Mouse (Mus musculus) cerebellum, adult 2 months (tissue): ENCODE data around the gene Hspbap1.

Experiments used
- CTCF ChIP-seq: fragments of 200-500 bp; IDR thresholded peaks from 2 replicates; pipeline ENCODE4 v1.5.1; 2011; ENCODE audit warnings: low read depth, mild to moderate bottlenecking, control low read depth, low read length, moderate library complexity, borderline replicate concordance; ENCODE audit not compliant: insufficient read depth
- POLR2A ChIP-seq: fragments of 200-500 bp; IDR thresholded peaks from 2 replicates; pipeline ENCODE4 v1.6.1; 2011; ENCODE audit warnings: low read length, control low read depth, borderline replicate concordance; ENCODE audit not compliant: insufficient read depth

GRCm38 (mm10) chr16:35869126-35869525 lies 99.0 kb downstream of the Hspbap1 start:
- no peak for TF ChIP-seq CTCF
- TF ChIP-seq POLR2A, result no peak
